Mouse (Mus musculus) lung, embryonic 16.5 days (tissue): ENCODE results near the gene Scml4. TPM values are rescaled to one million over a fixed set of nuclear protein-coding genes. Genes with fewer than 3 reads are reported as not detected.

ENCODE experiments used
- ATAC-seq: fragments of 200-750 bp; cut with Nextera tagmentation; 2 replicates; pipeline ENCODE4 v1.8.0; 2017; ENCODE audit warnings: low read depth, mild to moderate bottlenecking, moderate library complexity
- H3K27ac ChIP-seq: fragments of 300-500 bp; sonication (generic); 2 replicates; pipeline ENCODE4 v1.5.1; 2014; ENCODE audit warnings: mild to moderate bottlenecking, control low read depth, low read length
- H3K27me3 ChIP-seq: fragments of 300-500 bp; sonication (generic); 2 replicates; pipeline ENCODE4 v1.6.1; 2014; ENCODE audit warnings: low read depth, low read length, mixed read lengths; ENCODE audit not compliant: control insufficient read depth, insufficient read depth
- H3K36me3 ChIP-seq: fragments of 300-500 bp; sonication (generic); 2 replicates; pipeline ENCODE4 v1.6.1; 2014; ENCODE audit warnings: low read length; ENCODE audit not compliant: control insufficient read depth, insufficient read depth
- H3K4me1 ChIP-seq: fragments of 300-500 bp; sonication (generic); replicated peaks from 2 replicates; pipeline ENCODE4 v1.6.1; 2014; ENCODE audit warnings: low read length, mixed read lengths; ENCODE audit not compliant: control insufficient read depth, insufficient read depth
- H3K4me2 ChIP-seq: fragments of 300-500 bp; sonication (generic); 2 replicates; pipeline ENCODE4 v1.6.1; 2014; ENCODE audit warnings: low read depth, low read length, control low read depth
- H3K4me3 ChIP-seq: fragments of 300-500 bp; sonication (generic); 2 replicates; pipeline ENCODE4 v1.5.1; 2014; ENCODE audit warnings: mild to moderate bottlenecking, low read length, control low read depth
- H3K9ac ChIP-seq: fragments of 300-500 bp; sonication (generic); 2 replicates; pipeline ENCODE4 v1.6.1; 2014; ENCODE audit warnings: low read length, control low read depth
- H3K9me3 ChIP-seq: fragments of 300-500 bp; sonication (generic); 2 replicates; pipeline ENCODE4 v1.6.1; 2016; ENCODE audit warnings: low read length; ENCODE audit not compliant: control insufficient read depth
- WGBS: fragments of 180-500 bp; shearing (Covaris S2); extraction: QIAGEN DNeasy Blood & Tissue Kit; methylation state at CpG from one replicate; pipeline ENCODE4 v1.1.7; 2014; 5-methylcytosine and 5-hydroxymethylcytosine counted together
- polyA plus RNA-seq: library from polyadenylated mRNA; unstranded; fragments of >200 nt; fragmentation: Nextera tagmentation; extraction: Ambion mirVana; gene quantifications from 2 replicates; pipeline ENCODE4 v1.2.1, GENCODE M21; 2015

Scml4 gene
- polyA plus RNA-seq, 1 experiment from 2014 or later = 0.38 TPM

DNA sequence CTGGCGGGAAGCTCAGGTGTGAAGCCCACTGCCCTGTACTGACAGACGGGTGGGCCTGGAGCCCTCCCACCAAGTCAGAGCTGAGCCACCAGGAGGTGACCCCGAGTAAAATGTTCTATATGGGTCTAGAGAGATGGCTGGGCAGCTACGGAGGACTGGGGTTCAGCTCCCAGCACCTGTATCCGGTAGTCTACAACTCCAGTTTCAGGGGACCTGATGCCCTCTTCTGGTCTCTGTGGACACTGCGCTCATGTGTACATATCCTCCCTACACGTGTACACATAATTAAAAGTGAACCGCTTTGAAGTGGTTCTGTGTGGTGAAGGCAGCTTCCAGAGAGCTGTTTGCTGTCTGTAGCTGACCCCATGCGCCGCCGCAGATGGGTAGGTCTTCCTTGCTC lies 20.1 kb upstream of the Scml4 start:
- H3K9me3 ChIP-seq = peaks cover 3% of the 10 kb centered on the region; the same call in 1 of the 2 replicates

DNA sequence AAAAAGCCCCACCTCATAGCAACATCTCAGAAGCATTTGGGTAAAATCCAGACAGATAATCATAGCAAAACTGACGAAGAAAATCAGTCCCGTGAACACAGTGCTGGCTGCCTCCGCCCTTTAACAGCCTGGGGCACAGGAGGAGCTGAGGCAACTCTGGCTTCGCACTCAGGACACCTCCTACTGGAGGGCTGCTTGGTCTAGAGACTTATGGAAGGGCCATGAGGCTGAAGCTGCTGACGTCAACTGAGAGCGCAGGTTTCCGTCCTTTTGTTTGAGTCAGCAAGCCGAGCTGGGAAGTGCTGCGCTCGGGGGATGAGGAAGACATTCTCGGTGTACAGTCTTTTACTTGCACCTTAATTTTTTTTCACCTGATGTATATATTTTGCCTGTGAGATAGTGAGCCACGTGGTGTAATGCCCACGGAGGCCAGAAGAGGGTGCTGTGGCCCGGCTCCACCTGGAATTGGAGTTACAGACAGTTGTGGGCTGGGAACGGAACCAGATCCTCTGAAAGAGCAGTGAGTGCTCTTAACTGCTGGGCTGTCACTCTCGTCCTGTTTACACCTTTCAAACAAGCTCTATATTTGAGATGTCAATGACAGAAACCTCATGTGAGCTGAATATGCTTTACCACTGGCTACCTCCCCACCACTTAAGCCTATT lies 18.5 kb upstream of the Scml4 start:
- peaks cover 3% of the 10 kb centered on the region; the same call in 1 of the 2 replicates for H3K9me3 ChIP-seq
- H3K27me3 ChIP-seq = no peaks in the 10 kb centered on the region
- no peaks in the 10 kb centered on the region for H3K4me1 ChIP-seq
- H3K36me3 ChIP-seq = peaks cover 4% of the 10 kb centered on the region
- 51% methylated on average over 16 of the region's 16 CpGs for WGBS
- ATAC-seq = no peak
- no peak overlapping the region for H3K4me2 ChIP-seq
- no peak overlapping the region for H3K9ac ChIP-seq
- H3K4me3 ChIP-seq = no peak overlapping the region
- no peak overlapping the region for H3K27ac ChIP-seq

More for the DNA sequence above, 20.1 kb upstream of the Scml4 start:
- no peak for ATAC-seq
- Histone ChIP-seq H3K4me2 (no peak overlapping the region), H3K9ac (no peak overlapping the region), H3K27me3 (no peaks in the 10 kb centered on the region), H3K4me1 (no peaks in the 10 kb centered on the region), H3K4me3 (no peak overlapping the region), H3K27ac (no peak overlapping the region), H3K36me3 (peaks cover 4% of the 10 kb centered on the region)
- 94% methylated on average over 11 of the region's 11 CpGs for WGBS

DNA sequence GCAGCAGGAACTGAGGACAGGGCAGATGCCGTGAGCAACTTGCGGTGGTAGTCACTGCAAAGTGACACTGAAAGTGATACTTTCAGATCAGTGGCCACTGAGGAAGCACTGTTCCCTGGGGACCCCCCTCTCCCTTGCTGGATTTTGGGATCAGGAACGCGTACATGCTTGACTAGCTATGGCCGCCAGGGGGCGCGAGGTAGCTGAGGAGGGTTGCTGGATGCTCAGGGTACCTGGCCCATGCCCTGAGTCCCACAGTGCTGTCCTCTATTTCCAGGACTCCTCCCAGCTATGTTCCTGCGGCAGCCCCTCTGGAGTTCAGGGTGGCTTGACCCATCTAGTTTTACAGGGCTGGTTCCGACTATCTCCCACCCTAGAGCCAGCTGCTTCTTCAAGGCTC lies 17.8 kb upstream of the Scml4 start:
- peaks cover 3% of the 10 kb centered on the region; the same call in 1 of the 2 replicates for H3K9me3 ChIP-seq
- H3K27ac ChIP-seq = no peak overlapping the region
- H3K36me3 ChIP-seq = peaks cover under 1% of the 10 kb centered on the region
- no peak overlapping the region for H3K4me2 ChIP-seq
- H3K27me3 ChIP-seq = no peaks in the 10 kb centered on the region
- H3K4me3 ChIP-seq = no peak overlapping the region
- 9% methylated on average over 9 of the region's 9 CpGs for WGBS
- peak; percentile 57 for ATAC-seq
- H3K9ac ChIP-seq = no peak overlapping the region
- no peaks in the 10 kb centered on the region for H3K4me1 ChIP-seq

DNA sequence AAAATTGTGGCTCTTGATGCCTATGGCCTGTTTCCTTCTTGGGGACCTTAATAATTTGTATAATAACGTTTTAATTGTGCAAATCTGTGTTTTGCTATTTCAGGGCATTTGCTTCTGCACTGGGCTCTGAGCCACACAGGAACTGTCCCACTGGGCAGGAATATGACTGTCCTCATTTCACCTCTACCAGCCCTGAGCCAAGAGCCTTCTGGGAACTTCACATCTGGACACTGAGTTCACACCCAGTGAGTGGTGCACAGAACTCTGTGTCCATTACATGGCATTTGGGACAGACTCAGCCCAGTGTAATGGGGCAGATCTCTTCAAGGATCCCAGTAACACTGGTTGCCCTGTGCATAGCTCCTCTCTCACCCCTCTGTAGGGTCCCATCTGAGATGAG lies 16.8 kb upstream of the Scml4 start:
- Histone ChIP-seq H3K27ac (no peak overlapping the region), H3K4me3 (no peak overlapping the region), H3K27me3 (no peaks in the 10 kb centered on the region), H3K4me2 (no peak overlapping the region), H3K9me3 (peaks cover 1% of the 10 kb centered on the region; the same call in 1 of the 2 replicates), H3K36me3 (no peaks in the 10 kb centered on the region), H3K4me1 (no peaks in the 10 kb centered on the region), H3K9ac (no peak overlapping the region)
- WGBS = 42% methylated on average over 1 of the region's 1 CpGs
- no peak for ATAC-seq

DNA sequence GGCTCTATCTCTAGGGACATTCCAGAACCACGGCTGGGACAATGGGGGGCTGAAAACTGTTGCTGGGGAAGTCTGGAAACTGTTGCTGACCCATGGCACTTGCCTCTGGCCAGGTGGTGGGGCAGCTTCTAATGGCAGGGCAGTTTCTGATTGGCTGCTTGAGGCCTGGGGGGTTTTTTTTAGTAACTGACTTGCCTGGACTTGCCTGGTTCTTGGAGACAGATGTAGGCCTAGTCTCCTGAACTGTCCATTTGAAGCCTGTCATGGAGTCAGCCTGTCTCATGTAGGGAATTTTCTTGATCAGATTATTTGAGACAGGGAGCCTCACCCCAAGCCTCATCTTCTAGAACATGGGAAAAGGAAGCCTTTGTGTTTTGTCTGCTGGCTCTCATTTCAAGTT lies 14.7 kb upstream of the Scml4 start:
- no peaks in the 10 kb centered on the region for H3K9me3 ChIP-seq
- no peak overlapping the region for H3K27ac ChIP-seq
- 47% methylated on average over 1 of the region's 1 CpGs for WGBS
- no peaks in the 10 kb centered on the region for H3K27me3 ChIP-seq
- no peaks in the 10 kb centered on the region for H3K36me3 ChIP-seq
- no peak overlapping the region for H3K4me2 ChIP-seq
- no peak overlapping the region for H3K4me3 ChIP-seq
- H3K9ac ChIP-seq = no peak overlapping the region
- no peak for ATAC-seq
- no peaks in the 10 kb centered on the region for H3K4me1 ChIP-seq

DNA sequence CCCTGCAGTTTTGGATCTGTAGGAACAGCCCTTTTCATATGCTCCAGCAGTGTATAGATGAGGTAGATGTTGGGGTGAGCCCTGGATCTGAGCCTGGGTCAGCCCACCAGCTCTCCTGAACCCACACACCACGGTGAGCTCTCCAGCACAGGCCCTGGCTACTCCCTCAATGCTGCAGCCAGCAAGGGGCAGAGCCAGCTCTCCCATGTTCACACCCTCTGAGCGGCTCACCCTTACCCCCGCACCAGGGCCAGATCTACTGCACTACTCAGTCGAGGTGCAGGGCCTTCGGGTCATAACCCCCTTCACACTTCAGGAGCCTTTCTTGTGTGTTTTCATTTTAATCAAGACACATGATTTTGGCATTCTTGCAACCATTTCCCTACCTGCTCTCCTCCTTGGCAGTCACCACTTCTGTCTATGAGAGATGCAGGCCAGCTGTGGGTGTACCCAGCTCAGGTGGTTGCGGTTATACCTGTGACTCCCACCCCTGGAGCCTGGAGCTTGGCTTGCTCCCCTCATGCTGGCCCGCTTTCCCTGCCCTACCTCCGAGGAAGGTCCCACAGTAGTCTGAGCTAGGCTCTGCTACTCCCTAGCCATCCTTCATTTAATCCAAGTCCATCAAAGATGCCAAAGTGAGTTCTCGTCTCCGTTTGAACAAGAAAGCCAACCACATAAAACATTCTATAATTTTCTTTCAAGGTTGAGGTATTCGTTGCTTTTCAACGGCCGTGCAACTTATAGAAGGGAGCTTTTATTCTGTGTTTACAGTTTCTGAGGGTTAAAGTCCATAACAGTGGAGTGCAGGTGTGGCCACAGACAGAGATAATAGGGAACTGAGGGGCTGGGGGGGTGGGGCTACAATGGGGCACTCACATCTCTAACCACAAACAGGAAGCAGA lies 11.7 kb upstream of the Scml4 start:
- Histone ChIP-seq H3K36me3 (no peaks in the 10 kb centered on the region), H3K27ac (no peak overlapping the region), H3K4me1 (no peaks in the 10 kb centered on the region), H3K27me3 (no peaks in the 10 kb centered on the region), H3K9ac (no peak overlapping the region), H3K4me3 (no peak overlapping the region), H3K9me3 (peaks cover under 1% of the 10 kb centered on the region; the same call in 1 of the 2 replicates), H3K4me2 (no peak overlapping the region)
- 76% methylated on average over 13 of the region's 13 CpGs for WGBS
- ATAC-seq = no peak

DNA sequence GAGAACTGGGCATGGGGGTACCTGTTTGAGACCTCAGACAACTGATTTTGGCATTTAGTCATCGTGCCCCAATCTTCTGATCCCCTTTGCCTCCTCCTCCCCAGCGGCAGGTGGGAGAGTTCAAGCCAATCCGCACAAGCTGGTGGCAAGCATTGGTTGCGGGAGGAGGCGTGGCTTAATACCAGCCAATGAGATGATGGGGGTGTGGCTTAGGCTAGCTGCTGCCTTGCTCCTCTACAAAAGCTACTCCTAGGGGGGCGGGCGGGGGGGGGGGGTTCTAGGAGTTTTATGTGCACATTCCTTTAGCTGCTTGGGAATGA lies 11.1 kb upstream of the Scml4 start:
- WGBS = 83% methylated on average over 7 of the region's 7 CpGs
- no peak overlapping the region for H3K27ac ChIP-seq
- H3K4me3 ChIP-seq = no peak overlapping the region
- H3K27me3 ChIP-seq = no peaks in the 10 kb centered on the region
- no peaks in the 10 kb centered on the region for H3K36me3 ChIP-seq
- no peak overlapping the region for H3K4me2 ChIP-seq
- H3K4me1 ChIP-seq = no peaks in the 10 kb centered on the region
- peaks cover 3% of the 10 kb centered on the region; the same call in 1 of the 2 replicates for H3K9me3 ChIP-seq
- no peak for ATAC-seq
- H3K9ac ChIP-seq = no peak overlapping the region

DNA sequence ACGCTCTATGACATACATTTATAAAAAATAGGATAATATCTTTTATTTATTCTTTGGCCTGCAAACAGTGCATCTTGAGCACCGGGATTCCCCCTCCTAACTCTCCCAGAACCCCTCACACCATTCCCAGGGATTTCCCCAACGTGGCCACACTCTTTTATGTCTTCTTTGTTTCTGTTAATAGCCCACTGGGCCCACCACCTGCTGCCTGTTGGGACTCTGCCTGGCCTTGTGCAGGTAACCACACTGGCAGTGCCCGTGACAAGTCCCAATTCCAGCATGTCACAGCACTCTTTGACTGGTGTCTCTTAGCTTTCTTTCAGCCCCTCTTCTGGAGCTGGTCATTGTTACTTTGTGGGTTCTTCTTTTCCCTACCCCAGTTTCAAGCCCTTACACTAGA lies 5.3 kb upstream of the Scml4 start:
- peaks cover 2% of the 10 kb centered on the region; the same call in 1 of the 2 replicates for H3K27me3 ChIP-seq
- WGBS = 57% methylated on average over 4 of the region's 4 CpGs
- no peak overlapping the region for H3K9ac ChIP-seq
- no peaks in the 10 kb centered on the region for H3K4me1 ChIP-seq
- no peaks in the 10 kb centered on the region for H3K36me3 ChIP-seq
- no peak for ATAC-seq
- no peak overlapping the region for H3K27ac ChIP-seq
- H3K4me2 ChIP-seq = no peak overlapping the region
- no peak overlapping the region for H3K4me3 ChIP-seq
- peaks cover 3% of the 10 kb centered on the region; the same call in 1 of the 2 replicates for H3K9me3 ChIP-seq

DNA sequence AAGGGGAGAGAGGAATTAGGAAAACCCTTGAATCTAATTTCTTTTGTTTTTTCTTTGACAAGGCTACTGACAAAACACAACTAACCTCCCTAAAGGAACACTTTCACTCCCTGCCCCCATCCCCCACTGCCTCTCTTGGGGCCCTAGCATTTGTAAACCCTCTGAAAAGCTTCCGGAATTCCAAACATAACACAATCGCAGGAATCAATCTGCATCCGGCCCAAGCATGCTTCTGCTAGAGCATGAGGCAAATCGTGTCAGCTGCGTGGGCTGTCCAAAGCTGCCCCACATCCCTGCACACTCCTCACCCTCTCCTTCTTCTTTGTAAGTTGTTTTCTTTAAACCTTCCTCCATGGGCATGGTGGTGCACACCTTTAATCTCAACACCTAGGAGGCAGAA lies 4.9 kb upstream of the Scml4 start:
- 9% methylated on average over 5 of the region's 5 CpGs for WGBS
- H3K4me1 ChIP-seq = no peaks in the 10 kb centered on the region
- no peak overlapping the region for H3K4me3 ChIP-seq
- peak overlapping the region; percentile 18; the same call in 1 of the 2 replicates for H3K27ac ChIP-seq
- peaks cover 3% of the 10 kb centered on the region; the same call in 1 of the 2 replicates for H3K9me3 ChIP-seq
- H3K27me3 ChIP-seq = peaks cover 3% of the 10 kb centered on the region; the same call in 1 of the 2 replicates
- H3K4me2 ChIP-seq = no peak overlapping the region
- H3K9ac ChIP-seq = no peak overlapping the region
- peak; percentile 84 for ATAC-seq
- no peaks in the 10 kb centered on the region for H3K36me3 ChIP-seq
